Mouse (Mus musculus): ENCODE data around the gene Aqp6. TPM values are rescaled to one million over a fixed set of nuclear protein-coding genes. Genes with fewer than 3 reads are reported as not detected.

Aqp6 gene
- polyA plus RNA-seq, 1 experiment from 2014 or later, result 0.90 TPM

- Histone ChIP-seq H3K27ac (no peak overlapping the region), H3K4me3 (no peak overlapping the region), H3K4me1 (replicated peaks) (peaks cover 52% of the 10 kb centered on the region), H3K9me3 (no peaks in the 10 kb centered on the region), H3K36me3 (no peaks in the 10 kb centered on the region), H3K27me3 (ENCODE audit: insufficient read depth, poor library complexity, severe bottlenecking) (peaks cover 100% of the 10 kb centered on the region)
- DNase-seq (ENCODE audit: low spot score), result no peak
- WGBS, result 91% methylated on average over 3 of the region's 3 CpGs
Observed at GRCm38 (mm10) chr15:99586525-99586924, 14.7 kb upstream of the Aqp6 start.

GRCm38 (mm10) chr15:99589237-99589636 lies 12.0 kb upstream of the Aqp6 start:
- no peak for DNase-seq (ENCODE audit: low spot score)
- H3K9me3 ChIP-seq, result no peaks in the 10 kb centered on the region
- no peak overlapping the region for H3K27ac ChIP-seq
- 2% methylated on average over 9 of the region's 9 CpGs for WGBS
- H3K4me1 ChIP-seq (replicated peaks), result peaks cover 39% of the 10 kb centered on the region
- peaks cover 100% of the 10 kb centered on the region for H3K27me3 ChIP-seq (ENCODE audit: insufficient read depth, poor library complexity, severe bottlenecking)
- no peaks in the 10 kb centered on the region for H3K36me3 ChIP-seq
- H3K4me3 ChIP-seq, result no peak overlapping the region

- DNase-seq (ENCODE audit: low spot score), result no peak
- H3K4me1 ChIP-seq (replicated peaks), result peaks cover 34% of the 10 kb centered on the region
- H3K27ac ChIP-seq, result no peak overlapping the region
- no peaks in the 10 kb centered on the region for H3K36me3 ChIP-seq
- no peak overlapping the region for H3K4me3 ChIP-seq
- no peaks in the 10 kb centered on the region for H3K9me3 ChIP-seq
- 17% methylated on average over 7 of the region's 7 CpGs for WGBS
- peaks cover 100% of the 10 kb centered on the region for H3K27me3 ChIP-seq (ENCODE audit: insufficient read depth, poor library complexity, severe bottlenecking)
Observed at GRCm38 (mm10) chr15:99589704-99590103, 11.5 kb upstream of the Aqp6 start.

- DNase-seq (ENCODE audit: low spot score), result peak; percentile 45
- Histone ChIP-seq H3K9me3 (no peaks in the 10 kb centered on the region), H3K4me1 (replicated peaks) (peaks cover 26% of the 10 kb centered on the region), H3K4me3 (peak within 1 kb of the TSS; percentile 52), H3K36me3 (no peaks in the 10 kb centered on the region), H3K27me3 (ENCODE audit: insufficient read depth, poor library complexity, severe bottlenecking) (peaks cover 100% of the 10 kb centered on the region), H3K27ac (peak within 1 kb of the TSS; percentile 31; the same call in 1 of the 2 replicates)
- WGBS, result 1% methylated on average over 81 of the region's 83 CpGs
Observed at GRCm38 (mm10) chr15:99590429-99591084, 10.6 kb upstream of the Aqp6 start, which contains the start of gene Aqp5. TSS of gene Aqp5 (plus strand) at chr15:99590782.

GRCm38 (mm10) chr15:99592177-99592576 lies 9.0 kb upstream of the Aqp6 start:
- DNase-seq (ENCODE audit: low spot score), result no peak
- no peaks in the 10 kb centered on the region for H3K36me3 ChIP-seq
- peaks cover 38% of the 10 kb centered on the region for H3K4me1 ChIP-seq (replicated peaks)
- 77% methylated on average over 8 of the region's 8 CpGs for WGBS
- no peak overlapping the region for H3K4me3 ChIP-seq
- H3K27ac ChIP-seq, result no peak overlapping the region
- H3K9me3 ChIP-seq, result no peaks in the 10 kb centered on the region
- peaks cover 94% of the 10 kb centered on the region for H3K27me3 ChIP-seq (ENCODE audit: insufficient read depth, poor library complexity, severe bottlenecking)

GRCm38 (mm10) chr15:99592877-99593276 lies 8.3 kb upstream of the Aqp6 start:
- H3K27ac ChIP-seq, result no peak overlapping the region
- no peak for DNase-seq (ENCODE audit: low spot score)
- H3K27me3 ChIP-seq (ENCODE audit: insufficient read depth, poor library complexity, severe bottlenecking), result peaks cover 94% of the 10 kb centered on the region
- H3K4me1 ChIP-seq (replicated peaks), result peaks cover 45% of the 10 kb centered on the region
- 88% methylated on average over 5 of the region's 5 CpGs for WGBS
- no peaks in the 10 kb centered on the region for H3K9me3 ChIP-seq
- H3K36me3 ChIP-seq, result no peaks in the 10 kb centered on the region
- no peak overlapping the region for H3K4me3 ChIP-seq

GRCm38 (mm10) chr15:99594951-99595350 lies 6.2 kb upstream of the Aqp6 start:
- H3K9me3 ChIP-seq, result no peaks in the 10 kb centered on the region
- no peak overlapping the region for H3K27ac ChIP-seq
- H3K4me3 ChIP-seq, result no peak overlapping the region
- H3K36me3 ChIP-seq, result no peaks in the 10 kb centered on the region
- DNase-seq (ENCODE audit: low spot score), result no peak
- H3K27me3 ChIP-seq (ENCODE audit: insufficient read depth, poor library complexity, severe bottlenecking), result peaks cover 88% of the 10 kb centered on the region
- WGBS, result 86% methylated on average over 10 of the region's 10 CpGs
- peaks cover 49% of the 10 kb centered on the region for H3K4me1 ChIP-seq (replicated peaks)

- peaks cover 51% of the 10 kb centered on the region for H3K4me1 ChIP-seq (replicated peaks)
- no peaks in the 10 kb centered on the region for H3K9me3 ChIP-seq
- peaks cover 88% of the 10 kb centered on the region for H3K27me3 ChIP-seq (ENCODE audit: insufficient read depth, poor library complexity, severe bottlenecking)
- peak; percentile 89 for DNase-seq (ENCODE audit: low spot score)
- H3K27ac ChIP-seq, result peak overlapping the region; percentile 72
- WGBS, result 2% methylated on average over 7 of the region's 7 CpGs
- 0 out of 2 replicates have a peak overlapping the region, but pooled peaks have one; percentile 3 for H3K4me3 ChIP-seq
- no peaks in the 10 kb centered on the region for H3K36me3 ChIP-seq
Observed at GRCm38 (mm10) chr15:99596056-99596687, 5.0 kb upstream of the Aqp6 start.

GRCm38 (mm10) chr15:99596841-99597240 lies 4.4 kb upstream of the Aqp6 start:
- no peaks in the 10 kb centered on the region for H3K9me3 ChIP-seq
- peak overlapping the region; percentile 72 for H3K27ac ChIP-seq
- peaks cover 88% of the 10 kb centered on the region for H3K27me3 ChIP-seq (ENCODE audit: insufficient read depth, poor library complexity, severe bottlenecking)
- peaks cover 54% of the 10 kb centered on the region for H3K4me1 ChIP-seq (replicated peaks)
- no peak for DNase-seq (ENCODE audit: low spot score)
- H3K4me3 ChIP-seq, result 0 out of 2 replicates have a peak overlapping the region, but pooled peaks have one; percentile 3
- WGBS, result 56% methylated on average over 7 of the region's 7 CpGs
- no peaks in the 10 kb centered on the region for H3K36me3 ChIP-seq

GRCm38 (mm10) chr15:99597596-99597995 lies 3.6 kb upstream of the Aqp6 start:
- peaks cover 86% of the 10 kb centered on the region for H3K27me3 ChIP-seq (ENCODE audit: insufficient read depth, poor library complexity, severe bottlenecking)
- no peaks in the 10 kb centered on the region for H3K9me3 ChIP-seq
- H3K4me1 ChIP-seq (replicated peaks), result peaks cover 61% of the 10 kb centered on the region
- DNase-seq (ENCODE audit: low spot score), result no peak
- no peaks in the 10 kb centered on the region for H3K36me3 ChIP-seq
- WGBS, result 59% methylated on average over 8 of the region's 8 CpGs
- no peak overlapping the region for H3K4me3 ChIP-seq
- H3K27ac ChIP-seq, result peak overlapping the region; percentile 72

- Histone ChIP-seq H3K27ac (peak overlapping the region; percentile 78), H3K4me1 (replicated peaks) (peaks cover 79% of the 10 kb centered on the region), H3K36me3 (no peaks in the 10 kb centered on the region), H3K27me3 (ENCODE audit: insufficient read depth, poor library complexity, severe bottlenecking) (peaks cover 86% of the 10 kb centered on the region), H3K9me3 (no peaks in the 10 kb centered on the region), H3K4me3 (peak overlapping the region; percentile 4; the same call in 1 of the 2 replicates)
- no peak for DNase-seq (ENCODE audit: low spot score)
- WGBS, result 54% methylated on average over 17 of the region's 17 CpGs
Observed at GRCm38 (mm10) chr15:99599245-99600070, 1.7 kb upstream of the Aqp6 start.

- peak overlapping the region; percentile 78 for H3K27ac ChIP-seq
- H3K4me1 ChIP-seq (replicated peaks), result peaks cover 92% of the 10 kb centered on the region
- no peaks in the 10 kb centered on the region for H3K9me3 ChIP-seq
- no peaks in the 10 kb centered on the region for H3K36me3 ChIP-seq
- 22% methylated on average over 5 of the region's 5 CpGs for WGBS
- no peak for DNase-seq (ENCODE audit: low spot score)
- H3K27me3 ChIP-seq (ENCODE audit: insufficient read depth, poor library complexity, severe bottlenecking), result peaks cover 89% of the 10 kb centered on the region
- no peak overlapping the region for H3K4me3 ChIP-seq
Observed at GRCm38 (mm10) chr15:99601823-99602120, 572 bp downstream of the Aqp6 start.
